Mouse (Mus musculus) liver, adult (tissue): ENCODE data around the gene Senp5.

ENCODE experiments used
- GATA4 ChIP-seq: IDR thresholded peaks from 2 replicates; pipeline ENCODE4 v1.6.1; 2014; ENCODE audit warnings: mild to moderate bottlenecking, low read length; ENCODE audit not compliant: insufficient replicate concordance

Gene Senp5

DNA sequence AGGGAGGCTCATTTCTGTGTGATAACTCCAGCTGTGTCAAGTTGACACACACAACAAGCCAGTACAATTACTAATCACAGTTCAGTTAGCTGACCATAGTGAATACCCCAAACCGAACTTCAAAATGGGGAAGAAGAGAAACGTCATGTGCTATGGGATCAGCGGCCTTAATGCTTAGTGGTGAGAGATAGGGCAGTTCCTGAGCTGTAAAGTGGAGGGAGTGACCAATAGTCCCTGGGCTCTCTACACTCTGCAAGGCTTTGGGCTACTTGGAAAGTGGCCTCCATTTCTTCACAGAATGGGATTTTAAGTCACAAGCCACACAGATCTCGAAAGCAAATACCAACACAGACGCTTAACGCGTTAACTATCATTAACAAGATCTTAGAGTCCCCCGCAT, 55.8 kb downstream of the Senp5 start:
- no peak for TF ChIP-seq GATA4

DNA sequence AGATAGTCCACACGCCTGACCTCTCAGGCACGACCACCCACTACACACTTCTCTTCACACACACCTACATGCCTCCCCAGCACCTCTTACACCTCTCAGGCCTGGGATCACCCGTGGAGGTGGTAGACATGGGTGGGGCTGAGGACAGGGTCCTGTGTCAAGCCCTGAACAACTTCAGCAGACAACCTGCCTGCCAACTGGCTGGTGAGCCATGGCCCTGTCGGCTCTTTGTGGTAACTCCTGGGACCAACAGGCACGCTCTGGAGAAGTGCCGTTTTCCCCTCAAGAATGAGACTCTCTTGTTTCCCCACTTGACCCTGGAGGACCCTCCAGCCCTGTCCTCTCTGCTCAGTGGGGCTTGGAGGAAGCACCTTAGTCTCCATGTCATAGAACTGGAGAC, 57.7 kb downstream of the Senp5 start:
- TF ChIP-seq GATA4 = no peak

DNA sequence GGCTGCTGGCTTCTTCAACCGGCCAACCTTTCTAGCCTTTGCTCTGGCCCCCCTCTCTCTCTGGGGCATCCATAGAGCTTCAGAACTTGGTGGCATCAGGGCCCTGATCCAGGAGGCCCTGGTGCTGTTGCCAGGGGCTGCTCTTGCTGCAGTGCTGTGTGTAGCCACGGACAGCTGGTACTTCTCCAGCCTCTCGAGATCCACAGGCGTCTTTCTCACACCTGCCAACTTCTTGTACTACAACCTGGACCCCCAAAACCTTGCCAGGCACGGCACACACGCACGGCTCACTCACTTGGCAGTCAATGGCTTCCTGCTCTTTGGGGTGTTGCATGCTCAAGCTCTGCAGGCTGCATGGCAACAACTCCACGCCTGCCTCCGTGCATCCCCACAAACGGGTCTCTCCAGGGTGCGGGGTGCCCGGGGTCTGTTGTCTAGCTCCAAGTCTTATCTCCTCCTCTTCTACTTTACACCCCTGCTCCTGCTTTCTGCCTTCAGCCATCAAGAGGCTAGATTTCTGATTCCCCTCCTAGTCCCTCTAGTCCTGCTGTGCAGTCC, 58.3 kb downstream of the Senp5 start:
- no peak for TF ChIP-seq GATA4

DNA sequence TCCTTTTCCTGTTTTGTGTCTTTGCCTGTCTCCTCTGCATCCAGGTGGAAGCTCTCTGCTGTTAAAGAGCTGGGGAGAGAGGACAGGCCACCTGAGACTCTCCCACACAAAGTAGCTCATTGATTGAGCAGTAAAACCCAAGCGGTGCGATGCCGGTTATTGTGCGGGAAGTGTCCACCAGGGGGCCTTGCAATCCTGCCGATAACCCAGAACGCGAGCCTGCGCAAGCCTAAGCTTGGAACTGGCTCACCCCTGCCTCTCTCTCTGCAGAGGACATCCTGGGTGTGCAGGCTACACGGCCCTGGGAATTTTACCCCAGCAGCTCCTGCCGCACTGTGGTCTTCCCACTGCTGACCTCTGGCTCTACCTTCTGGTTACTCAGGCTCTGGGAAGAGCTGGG, 59.1 kb downstream of the Senp5 start:
- no peak; the same call in 1 of the 2 replicates for TF ChIP-seq GATA4

DNA sequence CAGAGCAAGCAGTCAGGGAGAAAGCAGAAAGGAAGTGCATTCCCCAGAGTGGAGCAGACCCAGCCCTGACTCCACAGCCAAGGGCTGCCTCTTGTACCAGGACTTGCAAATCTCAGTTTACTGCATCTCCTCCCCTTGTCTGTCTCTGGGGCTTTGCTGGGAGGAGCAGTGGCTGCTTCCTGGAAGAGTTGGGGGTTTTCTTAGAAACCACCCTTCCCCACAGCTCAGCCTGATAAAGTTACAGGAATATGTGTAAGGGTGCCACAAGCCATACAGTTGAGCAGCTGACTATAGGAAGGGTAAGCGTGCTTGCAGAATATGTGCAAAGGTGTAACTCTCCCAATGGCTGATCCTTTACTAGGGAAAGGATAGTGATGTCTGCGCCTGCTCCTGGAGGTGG, 62.5 kb downstream of the Senp5 start:
- no peak for TF ChIP-seq GATA4

DNA sequence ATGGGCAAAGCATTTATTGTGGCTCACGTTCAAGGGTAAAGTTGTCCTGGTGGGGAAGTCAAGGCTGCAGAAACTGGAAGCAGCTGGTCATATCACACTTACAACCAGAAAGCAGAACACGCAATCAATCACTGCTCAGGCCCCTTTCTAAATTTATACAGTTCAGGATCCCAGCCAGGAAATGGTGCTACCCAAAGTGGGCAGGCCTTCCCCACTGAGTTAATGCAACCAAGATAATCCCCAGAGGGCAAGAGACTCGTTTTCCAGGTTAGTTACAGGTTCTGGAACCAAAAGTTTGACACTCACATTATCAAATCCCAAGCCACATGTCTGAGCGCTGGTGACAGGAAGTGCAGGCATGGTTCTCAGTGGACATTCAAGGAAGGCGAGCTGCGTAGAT, 64.2 kb downstream of the Senp5 start:
- TF ChIP-seq GATA4 = no peak

DNA sequence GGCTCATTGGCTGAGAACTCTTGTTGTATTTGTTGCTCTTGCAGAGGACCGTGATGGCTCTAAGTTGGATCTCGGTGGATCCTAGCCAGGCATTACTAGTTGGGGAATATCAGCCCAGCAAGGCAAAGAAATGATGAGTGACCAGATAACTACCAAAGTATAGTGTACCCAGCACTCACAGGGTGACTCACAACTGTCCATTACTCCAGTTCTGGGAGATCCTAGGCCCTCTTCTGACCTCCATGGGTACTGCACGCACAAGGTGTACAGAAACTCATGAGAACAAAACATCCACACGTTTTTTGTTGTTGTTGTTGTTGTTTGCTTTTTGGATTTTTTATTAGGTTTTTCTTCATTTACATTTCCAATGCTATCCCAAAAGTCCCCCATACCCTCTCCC, 66.5 kb downstream of the Senp5 start:
- no peak for TF ChIP-seq GATA4

DNA sequence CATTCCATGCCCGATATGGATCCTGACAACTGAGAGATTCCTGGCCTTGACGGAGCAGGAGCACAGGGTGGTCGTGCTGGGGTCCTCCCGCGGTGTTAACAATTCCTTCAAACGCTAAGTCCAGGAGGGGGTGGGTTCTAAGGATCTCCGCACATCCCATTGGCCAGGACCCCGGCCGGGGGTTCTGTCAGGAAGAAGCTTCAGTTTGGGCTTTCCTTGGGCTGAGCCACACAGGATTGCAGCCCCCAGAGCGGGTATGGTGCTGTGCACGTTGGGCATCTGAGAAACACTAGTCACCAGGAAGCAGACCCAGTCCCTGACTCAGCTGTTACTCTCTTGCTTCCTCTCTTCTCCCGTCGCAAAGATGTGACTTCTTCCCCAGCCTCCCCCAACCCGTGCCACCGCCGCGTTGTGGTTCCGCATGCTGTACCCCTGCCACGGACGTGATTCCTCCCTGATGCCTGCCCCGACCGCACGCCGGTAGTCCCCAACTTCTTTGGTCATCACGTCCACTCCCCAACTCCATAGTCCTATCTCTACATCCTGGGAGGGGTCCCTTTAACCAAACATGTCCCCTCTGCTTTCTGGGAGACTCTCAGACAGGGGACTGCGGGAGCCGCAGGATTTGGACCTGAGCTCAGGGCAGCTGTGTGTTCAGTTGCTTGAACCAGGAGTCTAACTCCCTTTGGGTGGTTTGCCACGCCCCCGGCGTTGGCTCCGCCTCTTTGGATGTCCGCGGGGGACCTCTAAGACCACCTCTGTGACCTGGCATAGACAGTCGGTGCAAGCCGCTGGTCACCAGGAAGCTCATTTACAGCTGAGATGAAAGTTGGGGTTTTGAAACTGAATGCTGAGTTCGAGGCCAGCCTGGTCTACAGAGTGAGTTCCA, 67.8 kb downstream of the Senp5 start:
- no peak for TF ChIP-seq GATA4

DNA sequence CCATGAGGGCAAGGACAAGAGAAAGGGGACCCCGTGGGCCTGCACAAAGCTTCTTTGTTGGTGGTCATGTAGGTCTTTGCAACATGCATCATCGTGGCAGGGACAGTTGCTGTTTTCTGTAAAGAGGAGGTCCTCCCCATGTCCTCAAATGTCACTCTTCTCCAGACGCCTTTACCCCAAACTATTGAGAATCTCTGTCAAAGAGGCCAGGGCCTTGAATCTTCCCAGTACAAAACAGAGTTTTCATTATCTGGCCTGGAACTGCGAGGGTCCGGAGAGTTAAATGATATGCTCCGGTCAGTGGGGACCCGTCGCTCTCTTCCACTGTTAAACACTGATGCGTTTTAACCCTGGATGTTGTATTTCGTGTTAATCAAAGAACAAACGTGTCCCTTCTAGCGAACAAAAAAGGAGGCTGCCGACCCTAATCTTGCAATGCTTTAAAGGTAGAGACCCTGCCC, 68.5 kb downstream of the Senp5 start:
- no peak for TF ChIP-seq GATA4

DNA sequence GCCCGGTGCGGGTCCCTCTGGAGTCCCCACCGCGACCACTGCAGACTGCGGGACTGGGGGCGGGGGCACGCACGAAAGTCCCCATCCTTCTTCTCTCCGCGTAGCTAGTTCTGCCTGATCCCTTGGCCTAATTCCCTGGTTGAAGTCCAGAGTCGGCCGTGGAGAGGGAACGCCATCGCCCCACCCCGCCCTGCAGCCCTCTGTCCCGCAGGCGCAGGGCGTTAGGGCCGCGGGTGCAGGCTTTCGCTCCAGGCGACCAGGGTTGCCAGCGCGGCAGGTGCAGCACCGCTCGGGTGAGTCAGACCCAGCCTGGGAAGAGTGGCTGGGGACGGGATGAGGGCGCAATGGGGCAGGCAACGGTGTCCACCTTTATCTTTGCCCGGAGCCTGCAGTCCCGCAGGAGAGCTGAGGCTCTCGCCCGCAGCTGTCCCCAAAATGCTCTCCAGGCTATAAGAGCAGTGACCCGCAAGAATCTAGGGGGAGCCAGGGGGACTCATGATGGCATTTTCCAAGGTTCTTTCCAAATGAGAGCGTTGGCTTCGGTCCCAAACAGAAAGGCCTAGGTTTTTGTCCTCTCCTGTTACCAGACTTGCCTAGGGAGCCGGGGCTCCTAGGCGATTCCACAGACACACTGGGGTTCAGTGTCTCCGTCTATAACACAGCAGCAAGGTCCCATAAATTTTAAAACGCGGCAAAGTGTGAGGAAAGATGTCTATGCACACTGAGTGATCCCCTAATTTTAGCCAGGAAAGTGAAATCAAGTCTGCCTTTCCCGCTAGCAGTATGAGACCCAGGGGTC, 69.1 kb downstream of the Senp5 start, which contains the start of gene Pigz:
TSS of gene Pigz (plus strand) at position 101 of the 799 bp plus-strand sequence.
- TF ChIP-seq GATA4 = no peak

DNA sequence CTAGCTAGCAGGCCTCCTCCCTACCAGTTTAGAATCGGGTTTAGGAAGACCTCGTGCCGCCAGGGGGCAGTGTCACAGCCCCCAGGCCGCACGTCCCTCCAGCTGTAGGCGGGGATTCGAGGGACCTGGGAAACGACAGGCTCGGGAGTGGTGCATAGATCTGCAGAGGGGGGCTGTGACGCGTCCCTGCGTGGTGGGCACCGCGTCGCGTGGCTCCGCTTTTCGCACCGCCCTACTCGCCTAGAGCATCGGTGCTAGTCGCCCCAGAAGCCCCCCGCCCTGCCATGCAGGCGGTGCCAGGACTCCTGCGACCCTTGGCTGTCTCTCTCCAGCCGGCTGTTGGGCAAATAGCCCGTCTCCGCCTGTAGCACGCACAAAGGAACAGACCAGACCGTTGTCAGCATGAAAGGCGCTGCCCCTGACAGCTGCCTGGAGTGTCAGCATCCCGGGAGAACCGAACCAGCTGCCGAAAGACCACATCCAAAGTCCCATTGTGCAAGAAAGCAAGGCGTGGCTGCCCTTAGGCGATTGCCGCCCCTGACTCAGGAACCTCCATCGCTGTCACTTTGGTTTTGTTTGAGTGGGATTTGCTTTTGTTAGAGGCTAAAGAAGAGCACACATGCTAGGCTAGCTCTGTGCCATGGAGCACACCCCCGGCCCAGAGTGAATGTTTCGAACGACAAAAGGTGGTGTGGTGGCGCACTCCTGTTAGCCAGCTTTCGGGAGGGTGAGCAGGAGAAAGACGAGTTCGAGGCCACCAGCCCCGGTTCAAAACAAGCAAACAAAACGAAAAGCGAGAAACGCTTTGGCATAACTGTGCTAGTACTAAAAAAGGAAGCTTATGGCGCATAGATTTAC, 70.0 kb downstream of the Senp5 start:
- no peak for TF ChIP-seq GATA4

DNA sequence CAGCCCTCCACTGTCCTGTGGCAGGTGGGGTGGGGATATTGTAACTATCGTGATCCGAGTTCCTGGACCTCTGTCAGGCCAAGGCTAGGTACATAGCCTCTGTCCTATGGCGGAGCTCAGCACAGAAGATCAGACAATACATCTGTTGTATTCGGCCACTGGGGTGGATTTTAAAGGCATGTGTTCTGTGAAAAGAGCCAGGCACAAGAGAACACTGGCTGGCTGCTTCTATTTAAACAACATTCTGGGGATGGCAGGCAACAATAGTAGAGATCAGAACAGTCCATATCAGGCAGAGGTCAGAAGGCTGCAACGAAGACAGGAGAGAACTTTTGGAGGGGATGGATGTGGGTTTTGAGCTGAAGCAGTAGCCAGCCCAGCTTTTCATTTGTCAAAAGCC, 70.8 kb downstream of the Senp5 start:
- TF ChIP-seq GATA4 = no peak

DNA sequence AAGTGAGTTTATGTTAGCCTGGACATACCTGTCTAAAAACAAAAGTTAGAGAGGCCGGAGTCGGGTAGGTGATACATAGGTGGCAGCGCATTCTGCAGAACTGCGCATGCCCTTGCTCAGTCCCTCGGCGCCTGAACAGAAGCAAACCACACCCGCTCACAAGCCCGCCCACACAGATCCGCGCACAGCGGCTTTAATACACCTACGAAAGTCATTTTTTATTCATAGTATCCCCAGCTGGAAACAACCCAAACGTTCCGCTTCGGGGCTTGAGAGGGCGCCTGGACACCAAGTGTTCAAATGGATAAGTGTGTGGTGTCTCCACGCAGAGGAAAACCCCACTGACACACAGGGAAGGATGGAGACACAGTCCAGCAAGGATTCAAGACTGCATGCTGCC, 71.8 kb downstream of the Senp5 start:
- TF ChIP-seq GATA4 = no peak

DNA sequence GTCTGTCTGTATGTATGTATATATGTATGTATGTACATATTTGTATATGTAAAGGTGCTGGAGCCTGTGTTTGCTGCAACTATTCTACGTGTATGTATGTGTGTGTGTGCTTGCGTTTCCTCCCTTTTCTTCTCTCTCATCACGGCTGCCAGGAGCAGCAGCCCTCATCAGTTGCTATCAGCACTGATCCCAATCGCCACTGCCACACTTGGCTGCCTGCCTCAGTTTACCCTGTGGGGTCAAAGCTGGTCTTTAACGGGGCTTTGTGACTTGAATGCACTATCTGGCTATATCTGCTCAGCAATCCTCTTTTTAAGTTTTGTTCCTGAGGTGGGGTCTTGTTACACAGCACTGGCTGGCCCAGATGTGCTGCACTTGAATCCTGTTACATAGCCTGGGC, 75.7 kb downstream of the Senp5 start:
- TF ChIP-seq GATA4 = no peak
